Mouse (Mus musculus) cerebellum, postnatal 25 days (tissue): ENCODE data around the gene Emx1.
A peak's percentile ranks its signal among the peaks of the same experiment; 100 is the strongest.

ENCODE experiments used
- DNase-seq, 2 experiments: peaks; one replicate each; pipeline ENCODE4 v3.0.0; 2021; ENCODE audit warnings: mixed read lengths in 2 of 2

Emx1 gene

DNA sequence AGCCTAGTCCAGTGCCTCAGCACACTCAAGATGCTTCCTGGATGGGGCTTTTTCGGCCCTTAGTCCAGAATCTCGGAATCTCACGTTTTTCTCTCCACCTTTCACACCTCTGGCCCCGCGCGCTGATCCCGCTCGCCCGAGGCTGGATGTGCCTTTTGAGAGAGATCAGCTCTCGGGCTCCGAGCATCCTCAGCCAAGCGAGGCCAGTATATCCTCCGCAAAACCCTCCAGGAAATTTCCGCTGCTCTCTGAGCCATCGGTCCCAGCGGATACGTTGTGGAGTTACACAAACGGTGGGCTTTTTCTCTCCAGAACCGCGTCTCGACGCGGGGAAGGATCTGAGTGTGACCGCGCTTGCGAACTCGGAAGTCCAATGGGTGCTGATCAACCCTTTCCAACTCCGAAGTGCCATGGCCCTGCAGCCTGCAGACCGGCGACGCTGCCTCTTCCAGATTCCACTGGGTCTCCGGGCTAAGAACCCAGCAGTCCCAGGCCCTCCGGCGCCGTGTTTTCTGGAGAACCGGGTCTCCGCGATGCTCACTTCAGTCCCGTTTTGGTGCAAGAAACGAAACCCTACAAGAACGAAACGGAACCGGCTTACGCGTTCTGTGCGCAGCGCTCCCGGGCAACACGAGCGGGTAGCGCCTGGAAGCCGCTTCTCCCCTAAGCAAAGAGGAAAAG lies 2.8 kb downstream of the Emx1 start:
- DNase-seq, result peak; percentile 36 to 52

DNA sequence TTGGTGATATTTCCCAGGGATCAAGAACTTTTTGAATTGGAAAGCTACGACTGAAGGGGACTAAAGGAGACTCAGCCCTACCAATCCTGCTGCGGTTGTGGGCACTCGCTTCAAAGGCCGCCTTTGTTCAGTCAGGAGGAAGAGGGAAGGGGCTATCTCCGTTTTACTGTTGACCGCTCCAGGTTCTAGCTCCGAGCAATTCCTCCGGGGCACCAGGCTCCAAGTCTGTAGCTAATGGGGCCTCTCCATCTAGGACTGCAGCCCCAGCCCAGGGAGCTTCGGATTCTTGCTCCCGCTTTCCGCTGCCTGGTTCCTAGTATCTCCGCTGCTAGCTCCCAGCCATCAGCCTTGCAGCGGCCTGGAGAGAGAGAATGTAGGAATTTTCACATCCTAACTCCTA lies 3.4 kb downstream of the Emx1 start:
- DNase-seq, result no peak

DNA sequence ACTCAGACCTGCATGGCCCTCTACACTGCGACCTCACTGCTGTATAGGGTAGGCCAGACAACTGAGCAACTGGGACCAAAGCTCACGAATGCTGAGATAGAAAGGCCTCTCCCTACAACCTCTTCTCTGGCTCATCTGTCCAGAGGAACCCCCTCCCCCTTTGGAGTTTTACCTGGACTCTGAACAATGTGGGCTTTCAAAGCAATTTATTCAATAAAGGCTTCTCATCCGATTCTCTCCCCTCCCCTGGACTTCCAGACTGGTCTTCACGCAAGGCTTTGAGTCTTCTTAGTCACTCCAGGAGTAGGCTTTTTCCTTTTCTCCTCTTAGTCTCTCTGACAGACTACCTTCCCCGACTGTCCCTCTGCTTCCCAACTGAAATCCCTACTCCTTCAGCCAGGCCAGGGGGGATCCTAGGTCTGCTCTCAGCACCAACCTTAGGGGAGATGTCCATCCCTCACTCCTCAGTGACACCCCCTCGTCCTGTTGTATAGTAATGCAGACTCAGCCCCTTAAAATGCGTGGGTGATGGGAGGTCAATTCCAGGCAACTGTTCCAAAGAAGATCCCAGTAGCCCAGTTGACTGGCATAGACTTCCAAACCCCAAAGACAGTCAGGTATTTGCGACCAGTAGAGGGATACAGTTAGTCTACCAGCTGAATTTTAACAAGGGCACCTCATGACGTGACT lies 4.7 kb downstream of the Emx1 start:
- no peak for DNase-seq

DNA sequence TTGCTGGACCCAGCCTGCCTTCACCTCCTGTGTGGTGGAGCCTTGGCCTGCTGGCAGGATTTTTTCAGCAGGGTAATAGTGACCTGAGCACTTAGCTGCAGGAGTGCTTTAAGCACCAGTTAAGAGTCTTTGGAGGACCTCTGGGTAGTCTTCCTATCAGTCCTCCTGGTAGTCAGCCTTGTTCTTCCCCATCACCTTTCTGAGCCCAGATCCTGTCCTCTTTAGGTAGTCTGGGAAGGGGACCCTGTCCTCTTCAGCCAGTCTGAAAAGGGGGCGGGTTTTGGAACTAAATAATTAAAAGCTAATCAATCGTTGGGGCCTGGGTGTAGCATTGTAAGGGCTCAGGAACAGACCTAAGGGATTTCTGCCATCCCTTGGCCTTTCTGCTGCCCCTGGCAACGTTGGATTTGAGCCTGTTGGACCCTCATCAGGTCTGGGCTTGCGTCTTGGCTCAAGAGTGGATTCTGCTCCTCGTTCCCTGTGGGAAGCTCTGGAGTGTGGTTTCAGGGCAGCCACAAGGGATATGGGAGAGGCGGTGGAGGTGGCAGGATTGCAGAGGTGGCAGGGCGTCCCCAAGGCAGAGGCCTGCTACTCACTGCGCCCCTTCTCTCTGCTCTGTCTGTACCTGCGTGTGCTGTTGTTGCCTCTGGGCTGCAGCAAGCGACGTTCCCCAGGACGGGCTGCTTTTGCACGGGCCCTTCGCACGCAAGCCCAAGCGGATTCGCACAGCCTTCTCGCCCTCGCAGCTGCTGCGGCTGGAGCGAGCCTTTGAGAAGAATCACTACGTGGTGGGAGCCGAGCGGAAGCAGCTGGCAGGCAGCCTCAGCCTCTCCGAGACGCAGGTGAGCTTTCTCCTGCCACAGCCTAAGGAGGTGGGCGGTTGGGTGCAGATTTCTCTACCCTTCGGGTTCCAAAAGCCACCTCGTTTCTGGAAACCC lies 6.4 kb downstream of the Emx1 start:
- no peak for DNase-seq

DNA sequence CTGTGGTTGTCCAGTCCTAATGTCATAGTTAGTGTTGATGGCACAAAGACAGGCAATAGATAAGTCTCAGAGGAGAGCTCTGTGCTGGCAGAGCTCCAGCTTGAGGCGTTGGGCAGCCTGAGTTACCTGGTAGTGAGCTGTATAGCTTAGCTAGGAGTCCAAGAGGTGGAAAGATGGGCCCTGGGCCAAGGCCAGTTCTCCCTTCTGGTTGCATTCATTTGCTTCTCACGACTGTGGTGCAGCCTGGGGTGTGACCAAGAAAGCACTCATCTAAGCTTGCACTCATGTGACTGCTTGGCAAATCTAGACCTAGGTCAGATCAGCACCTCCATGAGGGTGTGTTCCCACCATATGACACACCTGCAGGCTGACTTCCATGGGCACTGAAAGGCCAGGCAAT lies 10.7 kb downstream of the Emx1 start:
- peak in 1 of 2 experiments; percentile 27 for DNase-seq

DNA sequence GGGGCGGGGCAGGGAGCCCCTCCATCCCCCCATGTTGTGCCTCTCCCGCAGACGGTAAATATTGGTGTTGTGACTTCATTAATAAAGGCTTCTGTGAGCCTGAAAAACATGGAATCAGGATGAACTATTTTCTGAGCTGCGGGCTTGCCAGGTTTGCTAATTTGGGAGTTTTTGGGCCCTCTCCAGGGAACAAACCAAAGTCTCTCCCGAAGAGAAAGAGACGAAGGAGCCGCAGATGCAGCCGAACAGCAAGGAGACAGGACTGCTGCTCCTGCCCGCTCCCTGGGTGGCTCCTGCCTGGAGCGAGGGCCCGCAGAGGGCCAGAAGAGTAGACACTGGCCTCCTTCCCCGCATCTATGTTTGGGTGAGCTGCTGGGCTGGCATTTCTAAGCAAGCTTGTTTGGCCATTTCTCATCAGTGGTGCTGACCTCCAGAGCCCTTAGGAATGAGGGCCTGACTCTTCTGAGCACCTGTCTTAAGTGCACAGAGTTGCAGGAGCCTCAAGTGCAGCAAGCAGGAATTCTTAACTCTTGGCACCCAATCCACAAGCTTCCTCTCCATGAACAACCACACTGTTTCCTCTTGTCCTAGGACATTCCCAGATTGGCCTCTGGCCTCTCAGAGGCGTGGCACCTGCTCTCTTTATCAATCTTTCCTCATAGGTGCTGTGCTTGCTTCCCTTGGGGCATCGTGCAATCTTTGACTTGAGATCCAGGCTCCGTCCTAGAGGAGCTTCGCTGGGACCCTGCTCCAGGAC lies 19.1 kb downstream of the Emx1 start:
- peak; percentile 22 to 26 for DNase-seq

DNA sequence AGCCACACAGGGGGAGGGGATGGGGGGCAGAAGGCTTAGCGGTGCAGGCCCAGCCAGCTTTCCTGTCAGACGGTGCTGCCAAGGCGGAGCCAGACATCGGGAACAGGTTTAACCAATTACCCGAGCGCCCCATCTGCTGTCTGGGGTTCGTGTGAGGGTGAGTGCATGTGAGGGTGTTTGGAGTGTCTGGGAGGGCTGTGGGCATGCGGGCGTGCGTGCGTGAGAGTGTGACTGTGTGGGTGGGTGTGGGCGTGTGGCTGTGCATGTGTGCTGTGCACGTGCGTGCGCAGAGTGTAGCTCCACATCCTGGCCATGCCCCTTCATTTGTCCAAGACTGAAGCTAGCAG lies 19.7 kb downstream of the Emx1 start:
- DNase-seq, result peak in 1 of 2 experiments; percentile 18

DNA sequence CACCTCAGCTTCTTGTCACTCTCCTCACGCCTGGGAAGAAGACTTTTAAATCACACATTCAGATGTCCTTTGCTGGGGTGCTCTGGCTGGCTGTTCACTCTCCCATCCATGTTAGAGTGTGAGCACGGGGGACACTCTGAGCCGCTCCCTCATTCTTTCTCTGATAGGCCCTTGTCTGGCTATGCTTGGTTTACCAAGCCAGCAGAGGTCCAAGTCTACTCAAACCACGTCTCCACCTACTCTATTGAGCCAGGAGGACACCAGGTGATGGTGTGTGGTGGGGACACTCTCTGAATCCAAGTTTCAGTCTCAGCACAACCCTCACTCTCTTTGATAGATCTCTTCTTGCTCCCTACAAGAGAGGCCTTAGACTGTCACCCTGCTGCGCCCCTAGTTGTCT lies 20.1 kb downstream of the Emx1 start:
- DNase-seq, result no peak

DNA sequence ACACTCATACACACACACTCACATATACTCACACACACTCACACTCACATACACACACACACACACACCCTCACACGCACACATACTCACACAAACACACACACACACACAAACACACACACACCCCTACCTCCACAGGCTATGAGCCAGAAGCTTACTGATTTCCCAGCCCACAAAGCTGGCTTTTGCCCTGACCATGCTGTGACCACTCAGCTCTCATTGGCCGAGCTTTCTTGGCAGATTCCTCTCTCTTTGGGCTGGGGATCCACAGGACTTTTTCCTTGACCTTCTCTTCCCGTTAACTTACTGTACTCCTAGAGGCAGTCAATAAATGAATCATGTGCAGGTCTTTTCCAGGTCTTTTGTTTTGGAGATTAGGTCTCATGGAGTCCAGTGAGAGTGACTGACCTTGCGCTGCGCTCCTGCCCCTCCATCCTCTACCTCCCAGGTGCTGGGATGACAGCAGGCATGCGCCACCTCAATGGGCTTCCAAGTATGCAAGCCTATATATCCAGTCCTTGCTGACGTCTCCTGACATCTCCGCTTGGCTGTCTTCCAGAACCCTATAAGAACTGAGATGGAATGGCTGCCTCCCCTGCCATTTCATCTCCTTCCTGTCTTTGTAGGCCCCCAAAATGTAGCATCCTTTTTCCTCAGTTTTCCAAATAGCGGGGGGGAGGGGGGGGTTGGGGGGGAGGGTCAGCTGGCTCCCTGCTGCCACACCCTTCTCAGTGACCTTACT lies 22.2 kb downstream of the Emx1 start:
- DNase-seq, result peak; percentile 20 to 27

DNA sequence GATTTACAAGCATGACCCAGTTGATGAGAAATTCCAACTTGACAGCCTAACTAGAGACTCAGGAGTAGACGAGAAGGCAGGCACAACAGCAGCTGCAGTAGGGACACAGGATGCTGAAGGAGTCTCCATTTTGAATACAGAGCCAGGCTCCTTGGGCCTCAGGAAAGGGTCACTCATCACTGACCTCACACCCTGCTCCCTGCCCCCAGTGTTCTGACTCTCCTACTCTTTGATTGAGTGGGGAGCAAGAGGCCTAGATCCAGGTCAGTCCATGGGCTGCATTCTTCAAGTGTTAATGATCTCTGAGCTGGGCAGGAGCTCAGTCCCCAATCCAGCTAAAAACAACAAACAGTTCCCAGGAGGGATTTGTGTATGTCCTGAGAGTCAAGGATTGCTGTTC lies 23.4 kb downstream of the Emx1 start:
- DNase-seq, result no peak

DNA sequence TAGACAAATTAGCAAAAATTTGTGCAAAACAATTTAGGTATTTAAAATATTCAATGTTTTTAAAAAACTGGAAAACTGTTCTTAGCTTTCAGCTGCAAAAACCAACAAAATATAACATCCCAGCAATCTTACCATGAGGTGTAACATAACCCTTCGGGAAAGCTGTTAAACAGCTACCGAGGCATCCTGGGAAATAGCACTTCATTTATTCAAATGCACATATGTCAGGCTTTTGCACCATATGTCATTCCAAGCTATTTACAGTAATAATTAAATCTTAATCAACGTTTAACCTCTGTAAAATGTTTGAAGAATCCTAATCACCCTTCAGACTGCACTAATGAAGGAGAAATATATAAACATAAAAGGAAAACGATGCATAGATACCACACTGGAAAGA lies 31.0 kb downstream of the Emx1 start:
- DNase-seq, result no peak

DNA sequence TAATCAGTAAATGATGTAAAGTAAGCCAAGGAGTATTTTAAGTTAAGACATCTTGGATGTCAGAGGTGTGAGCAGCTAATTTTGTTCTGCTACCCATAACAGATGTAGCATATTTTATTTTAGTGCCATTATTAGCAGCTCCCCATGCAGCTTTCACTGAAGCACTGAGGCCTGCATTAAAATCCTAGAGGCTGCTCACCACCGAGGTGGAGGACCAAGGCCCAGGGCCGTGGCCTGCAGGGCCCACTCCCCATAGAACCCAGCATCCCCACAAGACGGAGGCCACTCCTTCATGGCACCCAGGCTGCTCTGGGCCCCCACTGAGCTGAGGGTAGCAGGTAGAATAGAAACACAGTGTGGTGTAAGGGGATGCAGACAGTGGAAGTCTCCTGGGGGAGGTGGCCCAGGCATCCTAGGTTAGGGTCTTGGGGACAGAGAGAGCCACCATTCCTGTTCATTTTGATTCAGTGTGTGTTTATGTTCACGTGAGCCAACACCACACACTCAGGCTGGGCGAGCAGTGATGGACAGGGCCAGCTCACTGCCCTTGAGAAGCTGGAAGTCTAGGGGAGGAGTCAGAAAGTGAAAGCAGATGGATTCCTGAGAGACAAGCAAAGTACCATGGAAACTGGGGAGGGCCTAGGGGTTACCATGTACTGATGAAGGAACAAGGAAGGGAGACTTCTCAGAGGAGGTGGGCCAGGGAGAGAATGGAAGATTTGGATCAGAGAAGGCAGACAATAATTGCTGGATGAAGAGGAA lies 31.6 kb downstream of the Emx1 start:
- DNase-seq, result no peak

DNA sequence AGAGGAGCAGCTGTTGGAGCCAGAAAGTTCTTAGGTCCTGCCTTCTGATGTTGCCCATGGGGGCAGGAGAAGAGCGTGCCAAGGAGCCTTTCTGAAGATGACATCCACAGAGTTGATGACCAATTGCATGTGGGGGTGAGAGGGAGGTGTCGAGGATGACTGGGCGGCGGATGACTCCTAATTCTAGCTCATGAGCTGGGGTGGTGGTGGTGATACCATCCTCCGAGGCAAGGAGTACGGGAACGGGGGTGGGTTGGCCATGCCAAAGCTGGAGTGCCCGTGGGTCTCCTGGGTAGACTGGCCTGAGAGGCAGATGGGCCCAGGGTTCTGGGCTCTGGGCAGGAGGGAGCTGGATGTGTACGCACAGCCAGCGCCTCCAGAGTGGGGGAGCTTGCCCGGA lies 32.5 kb downstream of the Emx1 start:
- DNase-seq, result no peak

DNA sequence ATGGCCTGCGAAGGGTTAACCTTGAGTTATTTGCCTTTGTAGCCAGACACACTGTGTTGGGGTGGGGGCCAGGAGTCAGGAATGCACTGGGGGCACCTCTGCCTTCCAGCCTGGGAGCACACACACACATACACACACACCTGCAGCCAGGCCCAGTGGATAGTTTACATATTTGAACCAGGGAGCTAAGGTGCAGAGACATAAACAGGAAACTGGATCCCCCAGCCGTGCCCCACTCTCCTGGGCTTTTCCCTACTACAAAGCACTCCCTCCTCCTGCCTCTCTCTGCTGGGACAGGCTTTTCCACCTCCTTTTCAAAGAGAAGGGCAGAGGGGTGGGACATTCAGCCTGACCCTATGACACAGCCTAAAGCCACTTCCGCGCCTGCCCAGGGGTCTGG lies 33.7 kb downstream of the Emx1 start:
- no peak for DNase-seq

DNA sequence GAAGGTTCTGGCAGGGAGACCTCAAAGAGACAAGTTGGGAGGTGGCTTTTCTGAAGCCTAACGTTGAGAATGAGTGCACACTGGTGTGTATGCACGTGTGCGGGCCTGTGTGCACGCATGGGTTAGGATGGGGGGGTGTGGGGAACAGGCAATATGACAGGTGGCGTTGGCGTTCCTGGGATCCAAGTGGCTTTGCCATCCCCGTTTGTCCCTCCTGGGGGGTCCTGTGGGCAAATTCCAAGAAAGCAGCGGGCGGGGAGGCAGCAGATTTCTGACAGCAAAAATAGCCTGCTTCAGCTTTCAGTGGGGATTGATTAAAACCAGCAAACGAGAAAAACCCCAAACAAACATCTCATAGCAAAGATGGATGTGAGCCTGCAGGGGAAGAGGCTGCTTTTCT lies 35.3 kb downstream of the Emx1 start:
- peak; percentile 73 to 74 for DNase-seq

DNA sequence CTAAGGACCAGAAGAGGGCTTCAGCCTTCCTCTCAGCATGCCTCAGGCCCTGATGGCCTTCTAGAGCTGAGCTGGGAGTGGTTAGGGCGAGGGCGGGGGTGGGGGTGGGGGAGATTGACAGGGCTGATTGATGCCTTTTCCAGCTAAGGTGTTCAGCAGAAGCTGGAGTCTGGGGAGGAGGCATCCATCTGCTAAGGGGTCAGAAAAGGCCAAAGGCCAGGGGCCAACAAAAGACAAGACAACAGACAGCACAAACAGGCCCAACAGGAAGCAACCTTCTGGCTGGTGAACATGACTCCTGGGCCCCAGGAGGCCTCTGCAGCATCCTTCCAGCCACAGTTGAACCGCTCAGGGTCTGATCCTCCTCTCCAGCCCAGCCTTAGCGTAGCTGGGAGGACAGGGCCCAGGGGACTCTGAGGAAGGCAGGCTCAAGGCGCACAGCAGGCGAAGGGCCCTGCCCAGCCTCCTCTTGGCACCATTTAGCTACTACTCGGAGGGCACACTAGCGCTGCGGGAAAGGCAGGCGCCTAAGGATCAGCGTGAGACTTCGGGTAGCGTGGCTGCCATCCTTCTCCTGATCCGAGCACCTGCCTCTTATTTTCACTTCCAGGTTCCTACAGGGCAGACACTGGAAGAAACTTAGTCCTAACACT lies 36.4 kb downstream of the Emx1 start:
- DNase-seq, result peak; percentile 46 to 52

DNA sequence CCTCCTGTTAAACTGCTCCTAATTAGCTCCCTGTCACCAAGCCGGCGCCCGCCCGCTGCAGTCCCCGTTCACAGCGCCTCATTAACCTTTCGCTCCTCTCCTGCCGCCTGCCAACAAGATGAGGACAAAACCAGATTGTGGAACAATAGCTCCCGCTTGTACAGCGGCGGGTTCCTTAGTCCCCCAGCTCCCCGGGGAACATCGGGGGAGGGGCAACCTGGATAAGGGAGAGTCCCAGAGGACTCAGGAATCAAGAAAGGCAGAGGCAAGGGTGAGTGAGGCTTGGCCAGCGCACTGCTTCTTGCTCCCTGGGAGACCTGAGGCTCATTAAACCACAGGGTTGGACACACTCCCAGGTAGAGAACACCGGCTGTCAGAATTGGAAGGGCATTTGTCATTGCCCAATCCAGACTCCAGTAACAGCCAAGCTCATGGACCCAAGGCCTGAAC lies 37.2 kb downstream of the Emx1 start:
- peak; percentile 66 to 69 for DNase-seq

DNA sequence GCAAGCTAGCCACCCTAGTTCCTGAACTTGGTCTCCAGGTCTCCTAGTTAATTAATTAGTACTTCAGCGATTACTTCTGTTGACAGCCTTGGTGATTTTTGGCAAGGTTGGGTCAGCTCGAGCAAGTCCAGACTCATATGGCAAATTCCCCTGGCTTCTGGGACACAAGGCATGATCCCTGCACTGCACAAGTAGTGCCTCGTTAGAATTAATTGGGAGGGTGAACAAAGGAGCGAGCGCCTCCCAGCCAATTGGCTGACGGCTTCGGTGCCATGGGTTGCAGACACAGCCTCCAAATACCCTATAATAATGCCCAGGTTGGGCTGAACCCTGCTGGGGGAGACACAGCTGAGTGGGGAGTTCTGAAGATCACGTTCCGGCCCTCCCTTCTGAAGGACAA lies 39.3 kb downstream of the Emx1 start:
- DNase-seq, result no peak

DNA sequence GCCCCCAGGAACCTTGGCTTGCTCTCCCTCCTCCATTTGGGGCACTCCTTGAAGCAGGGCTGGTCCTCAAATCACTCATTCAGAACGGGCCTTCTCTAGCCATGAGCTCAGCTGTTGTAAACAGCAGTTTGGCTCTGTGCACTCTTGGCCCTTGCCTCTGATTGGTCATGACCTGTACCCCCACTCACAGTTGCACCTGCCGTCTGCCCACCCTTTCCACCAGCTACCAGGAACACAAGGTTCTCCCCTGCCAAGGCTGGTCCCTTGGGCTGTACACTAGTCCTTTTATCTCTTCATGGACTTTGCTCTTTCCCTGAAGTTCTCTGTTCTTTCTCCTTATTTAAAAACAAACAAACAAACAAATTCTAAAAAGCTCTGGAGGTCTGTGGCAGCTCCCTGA lies 40.3 kb downstream of the Emx1 start:
- no peak for DNase-seq

DNA sequence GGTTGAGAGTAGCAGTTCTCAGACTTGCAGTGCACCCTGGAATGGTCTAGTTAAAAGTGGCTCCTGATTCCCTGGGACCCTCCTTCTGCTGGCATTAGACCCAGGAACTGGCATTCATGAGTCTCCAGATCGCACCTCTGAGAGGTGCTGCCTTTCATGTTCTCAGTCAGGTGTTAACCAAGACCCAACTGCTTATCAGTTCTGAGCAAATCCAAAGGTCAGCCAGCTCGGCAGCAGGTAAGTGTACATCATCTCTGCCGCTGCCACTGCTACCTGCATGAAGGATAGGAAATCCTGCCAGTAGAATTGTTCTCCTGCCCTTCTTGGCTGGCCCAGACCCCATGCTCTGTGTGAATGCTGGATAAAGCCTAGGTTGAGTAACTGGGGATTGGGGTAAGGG lies 43.5 kb downstream of the Emx1 start:
- no peak for DNase-seq

DNA sequence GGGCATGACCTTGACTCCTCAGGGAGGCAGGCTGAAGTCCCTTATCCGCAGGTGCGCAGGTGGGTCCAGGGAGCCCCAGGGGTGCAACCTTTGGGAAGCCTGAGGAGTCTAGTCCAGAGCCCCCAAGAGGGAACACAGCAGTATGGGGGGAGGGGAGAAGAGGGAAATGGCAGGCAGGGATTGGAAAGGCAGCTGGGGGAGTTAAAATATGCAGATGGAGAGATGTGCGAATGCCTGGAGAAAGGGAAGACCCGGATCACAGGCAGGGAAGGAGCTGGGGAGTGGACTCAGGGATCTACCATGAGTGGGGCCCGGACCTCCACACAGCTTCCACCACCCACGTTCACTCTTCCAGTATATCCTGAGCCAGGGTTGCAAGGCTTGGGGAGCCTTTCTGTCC lies 44.2 kb downstream of the Emx1 start:
- DNase-seq, result no peak
